Mouse (Mus musculus) liver, postnatal 0 days (tissue): ENCODE data around the gene Rarres2. TPM values are rescaled to one million over a fixed set of nuclear protein-coding genes. Genes with fewer than 3 reads are reported as not detected.

Experiments used
- ATAC-seq: fragments of 200-750 bp; cut with Nextera tagmentation; 2 replicates; pipeline ENCODE4 v1.8.0; 2017; ENCODE audit warnings: mild to moderate bottlenecking, moderate library complexity
- DNase-seq: peaks from one replicate; pipeline ENCODE4 v3.0.0-alpha.2; 2016
- H3K27ac ChIP-seq: fragments of 300-500 bp; sonication (generic); 2 replicates; pipeline ENCODE4 v1.5.1; 2014; ENCODE audit warnings: antibody characterized with exemption, moderate library complexity, mild to moderate bottlenecking, low read depth
- H3K27me3 ChIP-seq: fragments of 300-500 bp; sonication (generic); 2 replicates; pipeline ENCODE4 v1.6.1; 2014; ENCODE audit warnings: low read length, control low read depth, mixed read lengths; ENCODE audit not compliant: insufficient read depth
- H3K36me3 ChIP-seq: fragments of 300-500 bp; sonication (generic); replicated peaks from 2 replicates; pipeline ENCODE4 v1.6.1; 2014; ENCODE audit warnings: mild to moderate bottlenecking, control low read depth, low read length, moderate library complexity, mixed read lengths; ENCODE audit not compliant: insufficient read depth
- H3K4me1 ChIP-seq: fragments of 300-500 bp; sonication (generic); 2 replicates; pipeline ENCODE4 v1.6.1; 2014; ENCODE audit warnings: antibody characterized with exemption, mild to moderate bottlenecking, control low read depth; ENCODE audit not compliant: insufficient read depth
- H3K4me2 ChIP-seq: fragments of 300-500 bp; sonication (generic); 2 replicates; pipeline ENCODE4 v1.6.1; 2014; ENCODE audit warnings: low read depth, mild to moderate bottlenecking, low read length, moderate library complexity, mixed read lengths
- H3K4me3 ChIP-seq: fragments of 300-500 bp; sonication (generic); 2 replicates; pipeline ENCODE4 v1.5.1; 2014; ENCODE audit warnings: low read depth, low read length
- H3K9ac ChIP-seq: fragments of 300-500 bp; sonication (generic); replicated peaks from 2 replicates; pipeline ENCODE4 v1.6.1; 2014; ENCODE audit warnings: mild to moderate bottlenecking, moderate library complexity
- H3K9me3 ChIP-seq: fragments of 300-500 bp; sonication (generic); 2 replicates; pipeline ENCODE4 v1.6.1; 2016; ENCODE audit warnings: mild to moderate bottlenecking, control low read depth, low read length, mixed read lengths
- CTCF ChIP-seq: sonication (generic); IDR thresholded peaks from 2 replicates; pipeline ENCODE4 v1.5.1; 2016; ENCODE audit warnings: antibody characterized with exemption, low read depth
- EP300 ChIP-seq: IDR thresholded peaks from 2 replicates; pipeline ENCODE4 v1.6.1; 2016; ENCODE audit warnings: antibody characterized with exemption, low read depth, mild to moderate bottlenecking
- WGBS: fragments of 180-500 bp; shearing (Covaris S2); extraction: QIAGEN DNeasy Blood & Tissue Kit; methylation state at CpG from one replicate; pipeline ENCODE4 v1.1.7; 2014; ENCODE audit not compliant: insufficient replicate concordance; 5-methylcytosine and 5-hydroxymethylcytosine counted together
- polyA plus RNA-seq: library from polyadenylated mRNA; unstranded; fragments of >200 nt; fragmentation: Nextera tagmentation; extraction: Ambion mirVana; gene quantifications from 2 replicates; pipeline ENCODE4 v1.2.1, GENCODE M21; 2015

Rarres2 gene
- polyA plus RNA-seq, 1 experiment from 2014 or later: 485 TPM

- DNase-seq (no peak), ATAC-seq (peak; percentile 54)
- peak overlapping the region; percentile 81 for H3K9ac ChIP-seq
- TF ChIP-seq EP300 (no peak), CTCF (no peak)
- no peaks in the 10 kb centered on the region for H3K27me3 ChIP-seq
- peaks cover 24% of the 10 kb centered on the region for H3K36me3 ChIP-seq
- under 1% methylated on average over 32 of the region's 41 CpGs for WGBS
- H3K4me3 ChIP-seq: peak overlapping the region; percentile 71
- no peaks in the 10 kb centered on the region for H3K9me3 ChIP-seq
- H3K4me2 ChIP-seq: peak overlapping the region; percentile 85
- H3K4me1 ChIP-seq: peaks cover 14% of the 10 kb centered on the region
- H3K27ac ChIP-seq: peak overlapping the region; percentile 96
Measured at GRCm38 (mm10) chr6:48594043-48594738, 21.6 kb upstream of the Rarres2 start.

GRCm38 (mm10) chr6:48593158-48594042 is 20.8 kb upstream of the Rarres2 start, which contains the start of the genes Repin1 and Gm44965:
Gene Repin1 (plus strand): TSS chr6:48593883.
Gene Gm44965 (plus strand): TSS chr6:48593941.
- WGBS: 9% methylated on average over 45 of the region's 45 CpGs
- ATAC-seq (peak; percentile 90), DNase-seq (peak; percentile 91)
- Histone ChIP-seq H3K27ac (peak within 1 kb of the TSS; percentile 96), H3K36me3 (peaks cover 20% of the 10 kb centered on the region), H3K4me1 (peaks cover 17% of the 10 kb centered on the region), H3K9ac (peak within 1 kb of the TSS; percentile 81), H3K9me3 (no peaks in the 10 kb centered on the region), H3K27me3 (no peaks in the 10 kb centered on the region), H3K4me2 (peak within 1 kb of the TSS; percentile 85), H3K4me3 (peak within 1 kb of the TSS; percentile 71)
- TF ChIP-seq CTCF: peak; percentile 52
- no peak for TF ChIP-seq EP300

- ATAC-seq: no peak
- 51% methylated on average over 6 of the region's 6 CpGs for WGBS
- Histone ChIP-seq H3K9ac (no peak overlapping the region), H3K4me2 (0 out of 2 replicates have a peak overlapping the region, but pooled peaks have one; percentile 24), H3K4me3 (no peak overlapping the region), H3K9me3 (no peaks in the 10 kb centered on the region), H3K36me3 (peaks cover 8% of the 10 kb centered on the region), H3K27me3 (no peaks in the 10 kb centered on the region), H3K4me1 (peaks cover 17% of the 10 kb centered on the region), H3K27ac (peak overlapping the region; percentile 80)
- DNase-seq: no peak
- TF ChIP-seq CTCF (no peak), EP300 (no peak)
Measured at GRCm38 (mm10) chr6:48591871-48592270, 19.3 kb upstream of the Rarres2 start.

- H3K4me2 ChIP-seq: 0 out of 2 replicates have a peak overlapping the region, but pooled peaks have one; percentile 24
- no peaks in the 10 kb centered on the region for H3K27me3 ChIP-seq
- DNase-seq (no peak), ATAC-seq (no peak)
- no peak overlapping the region for H3K9ac ChIP-seq
- TF ChIP-seq EP300 (no peak), CTCF (no peak)
- 60% methylated on average over 3 of the region's 3 CpGs for WGBS
- peak overlapping the region; percentile 80 for H3K27ac ChIP-seq
- H3K36me3 ChIP-seq: peaks cover 3% of the 10 kb centered on the region; the same call in 1 of the 2 replicates
- 0 out of 2 replicates have a peak, but pooled peaks cover under 1% of the 10 kb centered on the region for H3K9me3 ChIP-seq
- H3K4me1 ChIP-seq: peaks cover 17% of the 10 kb centered on the region
- H3K4me3 ChIP-seq: no peak overlapping the region
Measured at GRCm38 (mm10) chr6:48591221-48591845, 18.7 kb upstream of the Rarres2 start.

GRCm38 (mm10) chr6:48589194-48589750 is 16.7 kb upstream of the Rarres2 start, which contains the start of gene Gm45021:
Gene Gm45021 (plus strand): TSS chr6:48589610.
- Histone ChIP-seq H3K27ac (peak within 1 kb of the TSS; percentile 44; the same call in 1 of the 2 replicates), H3K36me3 (no peaks in the 10 kb centered on the region), H3K9ac (no peak within 1 kb of the TSS), H3K9me3 (peaks cover 2% of the 10 kb centered on the region; the same call in 1 of the 2 replicates), H3K4me1 (peaks cover 17% of the 10 kb centered on the region), H3K27me3 (no peaks in the 10 kb centered on the region), H3K4me3 (no peak within 1 kb of the TSS), H3K4me2 (no peak within 1 kb of the TSS)
- DNase-seq: no peak
- TF ChIP-seq EP300: no peak
- no peak for TF ChIP-seq CTCF
- 34% methylated on average over 6 of the region's 6 CpGs for WGBS
- no peak for ATAC-seq
